Mouse (Mus musculus): ENCODE measurements around the gene Arl8b.
"Not testable (repeated sequence)": the region's sequence is repeated elsewhere in the genome, so short reads cannot be mapped to it uniquely, and the experiment has no call there.

Arl8b gene

DNA sequence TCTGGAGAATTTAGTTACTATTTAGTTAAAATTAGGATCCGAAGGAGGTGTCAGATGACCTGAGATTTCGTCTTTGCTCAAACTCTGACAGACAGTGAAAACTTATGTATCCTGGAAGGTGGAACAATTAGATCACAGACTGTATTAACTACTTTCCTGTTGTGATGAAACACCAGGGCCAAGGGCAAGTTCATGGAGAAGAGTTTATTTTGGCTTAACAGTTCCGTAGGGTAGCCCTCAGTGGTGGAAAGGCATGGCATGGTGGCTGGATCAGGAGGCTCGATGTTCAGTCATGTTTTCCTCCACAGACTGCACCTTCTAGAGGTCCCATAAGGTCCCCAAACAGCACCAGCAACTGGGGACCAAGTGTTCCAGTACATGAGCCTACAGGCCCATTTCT lies 54.2 kb downstream of the Arl8b start:
- DNase-seq, result no peak

DNA sequence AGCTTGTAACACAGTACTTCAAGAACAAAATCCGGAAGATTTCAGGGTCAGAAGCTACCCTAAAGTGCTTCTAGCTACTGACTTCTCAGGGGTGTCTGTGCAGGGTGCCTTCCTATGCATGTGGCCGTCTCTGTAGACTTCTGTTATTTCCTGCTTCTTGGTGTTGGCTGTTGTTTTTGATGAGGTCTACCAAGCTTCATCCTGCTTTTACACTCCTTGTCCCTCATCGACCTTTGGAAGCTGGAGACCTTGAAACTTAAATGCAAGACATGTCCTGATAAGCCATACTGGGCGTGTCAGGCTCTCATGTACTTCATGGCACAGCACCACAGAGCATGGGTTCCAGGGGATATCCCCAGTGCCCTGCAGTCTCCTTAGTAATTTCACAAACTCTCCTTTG lies 55.1 kb downstream of the Arl8b start:
- no peak for DNase-seq

DNA sequence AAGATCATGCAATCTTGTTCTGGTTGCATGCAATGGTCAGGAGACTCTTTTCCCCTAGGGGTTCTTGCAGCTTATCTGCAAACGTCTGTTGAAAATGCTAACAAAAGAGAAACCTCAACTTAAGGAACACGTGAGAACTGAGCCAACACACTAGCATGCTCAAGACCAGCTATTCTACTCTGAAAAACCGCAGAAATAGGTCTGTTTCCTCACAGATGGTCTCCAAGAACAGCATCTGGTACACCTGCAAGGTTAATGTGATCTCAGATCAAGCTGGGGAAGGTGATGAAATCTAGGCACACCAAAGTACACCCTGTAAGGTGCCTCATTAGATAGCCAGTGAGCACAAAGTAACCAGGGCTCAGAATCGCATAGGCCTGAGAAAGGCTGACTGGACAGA lies 56.5 kb downstream of the Arl8b start:
- DNase-seq, result no peak

DNA sequence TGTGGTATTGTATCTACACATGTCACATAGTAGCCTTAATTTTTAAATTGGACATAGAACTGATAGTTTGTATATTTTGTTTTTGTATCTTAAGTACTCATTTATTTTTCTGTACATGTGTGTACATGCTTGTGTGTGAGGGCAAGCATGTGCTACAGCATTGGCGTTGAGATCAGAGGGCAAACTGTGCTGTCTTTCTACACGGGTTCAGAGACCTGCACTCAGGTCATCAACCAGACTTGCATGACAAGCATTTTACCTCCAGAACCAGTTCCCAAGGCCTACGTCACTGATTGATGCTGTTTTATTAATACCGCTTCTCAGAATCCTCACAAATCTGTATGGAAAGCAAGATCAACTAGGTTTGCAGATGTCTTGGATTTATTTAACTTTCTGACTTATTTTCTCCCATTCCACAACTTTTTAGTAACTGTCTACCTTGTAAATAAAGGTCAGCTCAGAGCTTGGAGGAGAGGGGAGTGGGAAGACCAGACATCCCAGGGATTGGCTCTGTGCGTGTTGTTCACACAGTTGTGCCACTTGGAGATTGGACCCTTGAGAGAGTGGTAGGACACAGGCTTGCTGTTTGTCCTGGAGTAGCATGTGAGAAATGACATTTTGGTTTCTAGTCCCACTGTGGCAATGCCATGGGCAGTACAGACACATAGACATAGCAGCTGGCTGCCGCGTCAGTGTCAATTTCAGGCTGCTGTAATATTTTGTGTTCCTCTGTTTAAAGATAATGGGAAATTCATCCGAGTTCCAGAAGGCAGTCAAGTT lies 58.2 kb downstream of the Arl8b start:
- no peak for DNase-seq

DNA sequence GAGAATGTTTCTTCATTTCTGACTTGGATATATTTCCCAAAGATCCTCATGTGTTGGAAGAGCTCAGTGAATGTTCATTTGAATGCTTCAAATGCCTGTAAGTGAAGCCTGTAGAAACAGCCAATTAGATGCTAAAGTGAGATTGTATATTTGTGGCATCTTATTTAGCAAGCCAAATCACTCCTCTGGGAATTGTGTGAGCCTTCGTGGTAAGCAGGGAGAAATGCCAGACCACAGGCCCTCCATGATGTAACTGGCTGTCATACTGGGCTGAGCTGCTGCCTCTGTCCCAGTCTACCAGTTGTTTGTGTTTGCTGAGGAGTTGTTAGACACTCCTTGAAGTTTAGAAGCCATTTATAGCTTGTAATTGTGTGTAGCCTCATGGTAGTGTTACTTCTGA lies 60.8 kb downstream of the Arl8b start:
- DNase-seq, result no peak

DNA sequence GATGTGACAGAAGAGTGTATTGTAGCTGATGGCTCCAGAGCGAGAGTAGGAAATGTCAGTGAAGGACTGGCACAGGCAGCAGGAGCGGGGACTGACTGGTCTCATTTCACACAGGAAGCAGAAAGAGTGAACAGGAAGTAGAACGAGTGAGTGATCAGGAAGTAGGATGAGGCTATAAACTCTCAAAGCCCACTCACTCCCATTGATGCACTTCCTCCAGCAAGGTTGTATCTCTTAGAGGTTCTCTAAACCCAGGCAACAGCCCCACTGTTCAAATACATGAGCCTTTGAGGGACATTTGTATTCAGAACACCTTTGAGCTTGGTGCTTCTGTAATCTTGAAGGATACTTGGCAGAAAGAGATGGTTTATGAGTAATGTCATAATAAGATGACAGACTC lies 61.2 kb downstream of the Arl8b start:
- DNase-seq, result no peak

DNA sequence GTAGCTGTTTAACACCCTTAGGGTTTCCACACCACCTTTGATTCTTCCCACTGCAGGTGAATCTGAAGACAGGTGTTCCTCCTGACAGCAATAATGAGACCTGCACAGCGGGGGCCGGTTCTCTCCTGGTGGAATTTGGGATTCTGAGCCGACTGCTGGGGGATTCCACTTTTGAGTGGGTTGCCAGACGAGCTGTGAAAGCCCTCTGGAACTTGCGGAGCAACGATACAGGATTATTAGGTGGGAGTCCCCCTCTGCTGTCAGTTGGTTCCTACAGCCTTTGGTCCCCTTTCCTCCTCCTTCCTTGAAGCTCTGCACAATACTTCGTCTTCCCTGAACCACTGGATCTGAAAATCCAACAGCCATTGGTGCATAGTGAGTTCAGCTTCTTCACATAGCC lies 61.9 kb downstream of the Arl8b start:
- no peak for DNase-seq

DNA sequence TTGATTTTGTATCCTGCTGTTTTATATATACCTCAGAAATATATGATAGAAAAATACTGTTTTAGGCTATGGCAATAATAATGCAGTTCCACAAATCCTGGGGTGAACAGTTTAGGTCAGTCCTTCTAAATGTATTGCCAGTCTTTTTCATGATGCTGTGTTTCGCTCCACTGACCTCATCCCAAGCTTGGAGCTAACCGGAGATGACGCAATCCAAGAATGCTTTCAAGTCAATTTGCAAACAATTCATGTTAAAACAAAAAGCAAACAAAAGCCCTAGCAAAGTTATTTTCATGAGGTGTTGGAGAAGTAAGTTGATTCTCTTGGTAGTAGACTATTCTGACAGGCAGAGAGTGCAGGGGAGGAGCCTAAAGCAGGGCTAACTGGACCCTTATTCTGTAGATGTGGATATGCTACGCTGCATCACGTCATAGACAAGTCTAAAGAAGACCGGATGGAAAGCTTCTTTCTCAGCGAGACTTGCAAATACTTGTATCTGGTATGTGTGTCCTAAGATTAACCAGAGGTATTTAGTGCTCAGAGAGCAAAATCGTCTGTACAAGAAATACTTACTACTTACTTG lies 69.3 kb downstream of the Arl8b start:
- DNase-seq, result no peak

DNA sequence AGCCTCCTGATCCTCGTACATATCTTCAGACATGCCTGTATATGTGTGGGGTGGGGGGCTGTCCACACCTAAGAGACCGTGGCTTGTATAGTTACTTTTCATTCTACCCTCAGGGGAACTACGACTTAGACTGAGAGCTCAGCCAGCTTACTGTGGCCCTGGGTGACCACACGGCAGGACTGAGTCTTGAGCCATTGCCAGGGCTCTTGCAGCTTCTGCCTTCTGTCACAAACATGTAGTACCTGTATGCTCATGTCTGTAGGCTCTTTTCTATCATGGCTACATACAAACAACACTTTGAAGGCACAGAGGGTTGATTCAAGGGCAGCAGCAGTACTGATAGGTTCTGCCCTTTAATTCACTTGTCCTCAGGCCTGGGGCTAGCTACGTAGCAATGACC lies 70.1 kb downstream of the Arl8b start:
- DNase-seq, result no peak

DNA sequence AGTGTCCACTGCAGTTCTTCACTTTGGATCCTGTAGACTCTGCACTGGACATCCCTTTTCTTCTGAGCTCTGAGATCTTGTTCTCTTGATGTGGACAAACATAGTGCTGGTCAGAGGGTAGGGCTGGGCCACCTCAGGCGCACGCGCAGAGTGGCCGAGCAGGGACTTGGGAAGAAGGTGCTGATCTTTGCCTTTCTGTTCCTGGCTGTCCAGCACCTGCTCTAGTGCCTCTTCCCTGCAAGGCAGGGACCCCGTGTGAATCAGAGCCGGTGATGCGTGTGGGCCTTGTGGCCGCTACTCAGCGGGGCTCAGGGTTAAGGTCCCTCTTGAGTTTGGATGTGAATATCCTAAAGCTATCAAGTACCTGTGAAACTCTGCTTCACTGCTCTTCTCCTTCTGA lies 75.7 kb downstream of the Arl8b start:
- no peak for DNase-seq

DNA sequence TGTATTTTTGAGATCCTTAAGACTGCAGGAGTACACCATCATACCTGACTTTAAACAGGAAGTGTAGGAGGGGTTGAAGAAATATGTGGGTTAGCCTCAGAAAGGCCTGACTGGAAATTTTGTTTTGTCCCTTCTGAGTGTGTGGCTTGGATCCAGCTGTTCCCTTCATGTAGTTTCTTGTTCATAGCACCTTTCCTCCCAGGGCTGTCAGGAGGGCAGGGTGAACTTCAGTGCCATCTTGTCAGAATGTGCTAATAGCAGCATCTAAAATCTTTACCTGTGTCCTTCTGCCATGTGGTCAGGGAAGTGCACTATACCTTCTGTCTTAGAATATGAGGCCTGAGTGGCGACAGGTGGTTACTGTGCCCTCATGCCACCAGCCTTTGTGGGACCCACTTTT lies 78.3 kb downstream of the Arl8b start:
- no peak for DNase-seq

DNA sequence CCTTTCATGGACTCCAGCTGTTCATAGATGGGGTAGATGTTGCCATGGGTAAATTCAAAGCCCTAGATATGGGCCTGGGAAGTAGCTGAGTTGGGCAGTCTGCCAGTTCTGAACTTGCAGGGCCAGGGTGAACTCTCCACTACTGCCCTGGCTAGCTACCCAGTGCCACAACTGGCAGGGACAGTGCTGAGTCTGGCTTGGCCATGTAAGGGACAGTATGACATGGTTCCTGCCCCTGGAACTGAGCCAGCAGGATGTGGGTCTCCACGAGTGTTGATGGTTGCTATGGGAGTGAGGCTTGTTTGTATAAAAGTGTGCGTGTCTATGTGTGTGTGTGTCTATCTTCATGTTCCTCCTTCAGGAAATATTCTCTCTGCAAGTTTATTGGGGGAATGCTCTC lies 79.6 kb downstream of the Arl8b start:
- no peak for DNase-seq

DNA sequence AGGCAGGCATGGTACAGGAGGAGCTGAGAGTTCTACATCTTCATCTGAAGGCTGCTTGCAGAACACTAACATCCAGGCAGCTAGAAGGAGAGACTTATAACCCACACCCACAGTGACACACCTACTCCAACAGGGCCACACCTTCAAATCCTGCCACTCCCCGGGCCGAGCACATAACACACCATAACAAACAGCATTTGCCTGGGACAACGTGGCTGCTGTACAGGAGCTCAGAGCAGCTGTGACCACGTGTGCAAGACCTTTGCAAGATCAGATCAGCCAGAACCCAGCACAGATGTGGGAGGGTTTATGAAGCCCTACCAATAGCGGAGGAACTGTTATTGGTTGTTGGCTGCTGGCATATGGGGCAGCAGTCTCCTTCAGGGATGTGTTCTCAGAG lies 83.4 kb downstream of the Arl8b start:
- DNase-seq, result no peak

DNA sequence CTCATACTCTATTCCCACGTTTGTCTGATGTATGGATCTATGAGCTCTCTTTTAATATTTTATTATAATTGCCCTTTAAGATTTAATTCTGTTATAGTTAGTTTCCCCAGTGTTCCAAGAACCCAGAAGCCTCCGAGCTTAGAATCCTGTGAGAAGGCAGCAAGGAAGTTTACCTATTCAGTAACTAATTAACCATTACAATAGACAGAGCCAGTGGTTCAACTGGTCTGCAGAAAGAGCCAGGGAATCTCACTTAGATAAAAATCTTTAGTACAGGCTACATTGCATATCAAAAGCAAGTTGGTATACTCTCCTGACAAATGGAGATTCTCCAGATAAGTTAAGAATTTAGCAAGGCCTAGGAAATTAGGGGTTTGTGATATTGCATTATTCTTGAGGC lies 86.1 kb downstream of the Arl8b start:
- not testable (repeated sequence) for DNase-seq

DNA sequence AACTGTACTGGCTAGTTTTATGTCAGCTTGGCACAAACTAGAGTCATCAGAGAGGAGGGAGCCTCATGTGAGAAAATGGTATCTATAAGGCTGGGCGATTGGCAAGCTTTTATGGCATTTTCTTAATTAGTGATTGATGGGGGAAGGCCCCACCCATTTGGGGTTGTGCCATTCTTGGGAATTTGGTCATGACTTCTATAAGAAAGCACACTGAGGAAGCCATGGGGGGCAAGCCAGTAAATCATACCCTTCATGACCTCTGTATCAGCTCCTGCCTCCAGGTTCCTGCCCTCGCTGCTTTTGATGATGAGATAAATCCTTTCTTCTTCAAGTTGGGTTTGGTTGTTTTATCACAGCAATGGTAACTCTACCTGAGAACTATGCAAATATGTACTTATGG lies 87.5 kb downstream of the Arl8b start:
- DNase-seq, result no peak

DNA sequence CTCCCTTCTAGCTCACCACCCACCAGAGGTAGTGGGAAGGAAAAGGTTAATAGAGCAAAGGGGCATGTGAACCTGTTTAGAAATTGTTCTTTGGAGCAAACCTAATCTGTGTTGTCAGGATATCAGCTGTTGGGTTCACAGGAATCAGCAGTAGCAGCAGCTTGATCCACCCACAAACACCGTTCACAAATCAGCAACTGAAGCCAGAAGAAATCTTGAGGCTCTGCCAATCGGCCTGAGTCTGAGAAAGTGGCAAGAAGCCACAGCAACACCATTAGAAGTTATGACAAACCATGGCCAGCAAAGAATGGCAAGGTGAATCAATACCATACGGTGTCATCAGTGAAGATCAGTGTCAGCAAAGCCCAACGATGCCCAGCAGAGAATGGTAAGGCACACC lies 88.4 kb downstream of the Arl8b start:
- no peak for DNase-seq

All from kidney, adult 8-10 months (tissue).